Mouse (Mus musculus) spleen, adult 2 months (tissue): ENCODE measurements around the gene Zeb2.

Experiments
- CTCF ChIP-seq: fragments of 200-500 bp; IDR thresholded peaks from 2 replicates; pipeline ENCODE4 v1.5.1; 2011; ENCODE audit warnings: mild to moderate bottlenecking, inconsistent platforms; ENCODE audit not compliant: insufficient read depth, insufficient read length, insufficient replicate concordance; ENCODE audit errors: extremely low read depth
- POLR2A ChIP-seq: fragments of 200-500 bp; IDR thresholded peaks from 2 replicates; pipeline ENCODE4 v1.6.1; 2011; ENCODE audit warnings: low read depth, low read length, inconsistent platforms

DNA sequence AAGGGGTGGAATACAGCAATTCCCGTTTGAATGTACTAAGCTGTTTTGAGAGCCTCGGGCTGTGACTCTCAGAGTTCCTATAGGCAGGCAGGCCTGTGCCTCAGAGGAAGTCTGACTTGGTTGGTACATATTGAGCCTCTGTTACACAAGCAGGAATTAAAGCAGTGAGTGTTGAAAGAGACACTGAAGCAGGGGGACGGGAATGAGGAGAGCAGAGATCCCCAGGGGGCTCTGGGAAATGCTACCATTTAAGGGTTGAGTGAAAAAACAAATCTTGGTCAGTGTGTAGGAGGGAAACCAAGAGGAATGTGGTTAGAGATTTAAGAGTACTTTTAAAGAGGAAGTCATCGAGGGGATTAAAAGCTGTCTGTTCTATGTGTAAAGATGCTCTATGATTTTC lies 140.7 kb downstream of the Zeb2 start:
- no peak for TF ChIP-seq CTCF
- no peak for TF ChIP-seq POLR2A
